Mouse (Mus musculus) gastrocnemius, postnatal 25 days (tissue): ENCODE measurements at regions not wholly inside any gene's neighbourhood (a gene's known extent, or its start where the extent isn't known, plus 50 kb on each side); places are given as distances from the start of the nearest gene placed in this dataset.
"Not testable (repeated sequence)": the region's sequence is repeated elsewhere in the genome, so short reads cannot be mapped to it uniquely, and the experiment has no call there.

ENCODE experiments used
- DNase-seq: peaks from one replicate; pipeline ENCODE4 v3.0.0; 2022

- DNase-seq: no peak
These were observed 155.6 kb upstream of the Ipo5 start for GRCm38 (mm10) chr14:120755389-120755788.

DNA sequence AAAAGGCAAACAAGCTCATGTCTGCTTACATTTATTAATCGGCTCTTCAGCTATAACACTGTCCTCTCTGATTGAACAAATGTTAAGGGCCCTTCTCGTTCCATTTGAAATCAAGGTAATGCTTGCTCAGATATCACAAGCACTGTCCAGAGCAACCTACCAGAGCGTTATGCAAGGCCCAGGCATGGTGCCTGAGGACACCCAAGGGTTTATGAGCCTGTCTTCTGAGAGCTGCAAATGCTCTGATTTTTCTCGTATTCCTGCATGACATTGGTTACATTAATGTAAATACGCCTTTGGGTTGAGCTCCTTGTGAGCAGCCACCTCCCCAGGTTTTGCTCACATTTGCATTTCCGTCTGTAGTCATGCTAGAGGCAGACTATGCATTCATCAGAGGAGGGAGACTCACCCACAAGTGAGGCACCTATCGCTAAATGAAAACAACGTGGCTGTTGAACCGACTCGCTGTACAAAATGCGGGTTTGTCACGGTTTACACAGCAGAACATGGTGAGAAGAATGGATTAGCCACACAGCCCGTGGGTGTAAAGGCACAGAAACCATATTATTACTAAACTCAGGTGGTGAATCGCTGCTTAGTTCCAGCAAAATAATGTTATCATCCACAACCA, 152.7 kb upstream of the Ipo5 start:
- no peak for DNase-seq

GRCm38 (mm10) chr14:120762168-120762567, 148.9 kb upstream of the Ipo5 start:
- DNase-seq: no peak

DNA sequence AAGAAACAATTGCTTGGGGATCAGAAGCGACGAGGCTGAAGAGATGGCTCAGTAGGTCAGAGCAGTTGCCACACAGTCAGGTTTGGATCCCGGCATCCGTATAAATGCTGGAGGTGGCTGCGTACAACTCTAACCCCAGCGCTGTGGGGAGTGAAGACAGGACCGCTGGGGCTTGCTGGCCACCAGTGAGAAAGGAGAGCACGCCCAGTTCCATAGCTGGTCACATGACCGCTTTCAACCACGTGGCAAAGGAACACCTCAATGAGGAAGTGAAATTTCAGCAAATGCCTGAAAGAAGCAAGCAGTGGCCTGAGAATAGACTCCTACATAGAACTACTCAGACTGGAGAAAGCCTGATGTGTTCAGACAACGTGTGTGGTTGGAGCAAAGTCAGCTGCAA, 148.3 kb upstream of the Ipo5 start:
- peak; percentile 7 for DNase-seq

DNA sequence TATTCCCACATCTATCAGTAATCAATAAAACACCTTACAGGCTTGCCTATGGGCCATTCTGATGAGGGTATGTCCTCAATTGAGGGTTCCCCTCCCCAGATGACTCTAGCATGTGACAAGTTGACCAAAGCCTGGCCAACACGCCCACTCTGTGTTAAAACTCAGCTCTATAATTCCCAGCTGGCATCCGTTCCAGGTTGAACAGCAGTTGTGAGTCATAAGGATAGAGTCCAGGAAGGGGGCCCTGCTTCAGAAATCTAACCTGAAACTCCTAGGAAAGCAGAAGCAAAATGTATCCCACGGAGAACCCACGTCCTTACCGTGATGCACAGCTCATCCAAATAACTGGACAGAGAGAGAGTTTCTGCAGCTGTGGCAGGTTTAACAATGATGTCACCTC, 147.2 kb upstream of the Ipo5 start:
- no peak for DNase-seq

DNA sequence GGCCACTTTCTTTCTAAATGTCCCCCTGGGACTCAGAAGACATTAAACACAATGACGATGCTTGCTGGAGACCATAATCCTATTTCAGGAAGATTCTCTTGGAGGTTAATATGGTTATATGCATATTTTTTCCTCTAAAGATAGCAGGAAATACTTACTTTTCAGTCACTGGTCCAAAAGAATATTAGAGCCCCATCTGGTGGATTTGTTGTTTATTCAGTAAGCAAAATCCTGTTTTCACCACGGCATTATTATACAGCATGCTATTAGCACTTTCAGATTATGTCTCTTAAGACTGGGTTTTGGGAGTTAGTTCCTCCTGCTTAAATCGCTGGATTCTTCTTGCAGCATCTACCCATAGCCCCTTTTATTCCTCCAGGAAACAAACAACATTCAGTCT, 146.6 kb upstream of the Ipo5 start:
- no peak for DNase-seq

- no peak for DNase-seq
These were observed 144.6 kb upstream of the Ipo5 start for GRCm38 (mm10) chr14:120766451-120766850.

DNA sequence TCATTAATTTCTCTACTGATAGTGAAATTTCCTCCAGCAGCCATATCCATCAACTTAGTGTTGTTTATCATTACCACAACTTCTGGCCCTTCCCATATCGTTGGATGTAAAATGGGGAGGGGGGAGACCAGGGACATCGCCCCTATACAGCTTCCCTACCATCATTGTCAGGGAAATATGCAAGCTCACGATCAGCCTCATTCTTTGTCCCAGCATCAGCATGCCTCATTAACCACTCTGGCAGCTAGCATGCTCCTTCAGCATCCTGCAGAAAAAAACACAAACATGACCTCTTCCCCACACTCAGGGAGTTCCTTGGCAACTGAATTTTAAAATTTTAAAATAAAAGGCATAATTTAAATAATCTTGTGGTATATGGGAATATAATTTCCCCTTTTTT, 140.4 kb upstream of the Ipo5 start:
- DNase-seq: no peak

DNA sequence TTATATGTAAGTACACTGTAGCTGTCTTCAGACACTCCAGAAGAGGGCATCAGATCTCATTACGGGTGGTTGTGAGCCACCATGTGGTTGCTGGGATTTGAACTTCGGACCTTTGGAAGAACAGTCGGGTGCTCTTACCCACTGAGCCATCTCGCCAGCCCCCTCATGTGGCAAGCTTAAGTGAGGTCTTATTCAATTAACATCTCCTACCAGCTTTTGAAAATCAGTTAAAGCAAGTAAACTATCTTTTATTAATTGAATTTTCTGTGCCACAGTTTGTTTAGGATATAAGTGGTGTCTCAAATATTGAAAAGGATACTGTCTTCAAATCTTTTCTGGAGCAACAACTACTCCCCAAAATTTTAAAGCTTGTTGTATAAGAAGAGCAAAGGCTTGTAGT, 138.0 kb upstream of the Ipo5 start:
- not testable (repeated sequence) for DNase-seq

DNA sequence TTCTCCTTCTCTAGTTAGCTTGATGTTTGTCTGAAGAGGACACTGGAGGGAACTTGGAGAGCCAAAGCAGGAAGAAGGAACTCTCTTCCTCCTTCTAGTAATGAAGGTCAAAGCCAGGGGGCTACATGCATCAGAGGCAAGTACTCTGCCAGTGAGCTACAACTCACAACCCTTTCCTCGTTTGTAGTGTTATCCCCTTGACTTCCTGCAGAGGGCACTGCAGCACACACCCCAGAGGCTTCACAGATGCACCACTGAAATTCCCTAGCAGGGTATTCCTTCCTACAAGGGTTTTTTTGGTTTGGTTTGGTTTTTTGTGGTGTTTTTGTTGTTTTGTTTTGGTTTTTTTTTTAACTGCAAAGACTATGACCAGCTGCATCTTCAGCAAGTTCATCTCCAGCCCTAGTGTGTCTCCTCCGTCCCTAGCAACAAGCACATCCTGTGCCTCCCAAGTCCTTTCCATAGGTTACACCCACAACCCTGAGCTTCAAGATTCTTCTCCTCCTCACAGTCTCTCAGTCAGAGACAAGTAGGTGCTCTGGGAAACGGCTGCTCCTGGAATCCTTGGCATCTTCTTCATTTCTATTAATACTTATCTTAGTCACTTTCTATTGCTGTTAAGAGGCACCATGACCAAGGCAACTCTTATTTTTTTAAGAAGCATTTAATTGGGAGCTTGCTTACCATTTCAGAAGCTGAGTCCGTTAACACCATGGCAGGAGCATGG, 119.0 kb upstream of the Ipo5 start:
- no peak for DNase-seq

DNA sequence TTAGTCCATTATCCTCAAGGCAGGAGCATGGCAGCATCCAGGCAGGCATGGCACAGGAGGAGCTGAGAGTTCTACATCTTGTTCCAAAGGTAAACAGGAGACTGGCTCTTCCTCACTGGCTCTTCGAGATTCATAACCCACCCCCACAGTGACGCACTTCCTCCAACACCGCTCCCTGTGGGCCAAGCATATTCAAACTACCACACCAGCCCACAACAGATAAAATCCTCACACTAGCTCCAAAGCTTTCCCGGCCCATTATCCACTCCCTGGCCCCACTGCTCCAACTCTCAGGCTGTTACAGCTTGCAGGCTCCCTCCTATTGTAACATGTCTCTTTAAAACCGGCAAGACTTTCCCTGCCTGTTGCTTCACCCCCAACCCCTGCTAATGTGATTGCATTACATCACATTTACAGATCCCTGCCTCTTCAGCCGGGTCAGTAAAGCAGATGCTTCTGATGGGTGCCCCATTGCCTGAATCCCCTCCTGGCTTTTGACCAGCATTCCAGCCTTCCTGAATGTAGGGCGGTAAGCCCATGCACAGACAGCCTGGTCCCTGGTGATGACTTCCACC, 113.0 kb upstream of the Ipo5 start:
- no peak for DNase-seq

DNA sequence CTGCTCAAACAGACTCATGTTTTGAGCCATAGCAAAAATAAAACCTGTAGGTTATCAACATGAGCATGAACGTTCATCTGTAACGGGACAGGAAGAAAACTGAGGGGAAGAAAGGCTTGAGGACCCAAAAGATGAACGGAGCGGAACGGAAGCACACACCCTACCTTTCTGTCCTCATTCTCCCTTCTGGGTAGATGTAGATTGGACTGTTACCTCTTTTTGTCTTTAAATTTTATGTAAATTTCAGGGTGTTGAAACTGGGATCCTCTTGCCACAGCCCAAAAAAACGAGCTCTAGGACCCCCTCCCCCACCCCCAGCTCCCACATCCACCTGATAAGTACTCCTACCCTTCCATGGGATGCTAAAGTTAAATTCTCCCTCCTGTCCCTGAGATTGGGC, 107.8 kb upstream of the Ipo5 start:
- no peak for DNase-seq

DNA sequence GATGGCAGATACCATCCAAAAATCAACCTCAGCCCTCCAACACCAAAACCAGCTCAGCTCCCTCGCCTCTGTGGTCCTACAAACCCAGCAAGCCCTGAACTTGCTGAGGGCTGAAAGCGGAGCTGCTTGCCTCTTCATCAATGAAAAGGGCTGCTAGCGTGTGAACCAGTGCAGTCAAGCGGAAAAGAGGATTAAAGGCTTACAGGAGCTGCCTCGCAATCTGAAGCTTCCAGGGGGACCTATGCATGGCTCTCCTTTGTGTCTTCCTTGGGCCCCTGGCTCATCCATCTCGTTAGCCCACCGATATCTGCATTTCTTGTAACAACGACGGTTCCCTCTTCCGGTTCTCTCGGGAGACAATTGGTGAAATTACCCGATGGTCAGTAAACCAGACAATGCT, 107.3 kb upstream of the Ipo5 start:
- DNase-seq: no peak

DNA sequence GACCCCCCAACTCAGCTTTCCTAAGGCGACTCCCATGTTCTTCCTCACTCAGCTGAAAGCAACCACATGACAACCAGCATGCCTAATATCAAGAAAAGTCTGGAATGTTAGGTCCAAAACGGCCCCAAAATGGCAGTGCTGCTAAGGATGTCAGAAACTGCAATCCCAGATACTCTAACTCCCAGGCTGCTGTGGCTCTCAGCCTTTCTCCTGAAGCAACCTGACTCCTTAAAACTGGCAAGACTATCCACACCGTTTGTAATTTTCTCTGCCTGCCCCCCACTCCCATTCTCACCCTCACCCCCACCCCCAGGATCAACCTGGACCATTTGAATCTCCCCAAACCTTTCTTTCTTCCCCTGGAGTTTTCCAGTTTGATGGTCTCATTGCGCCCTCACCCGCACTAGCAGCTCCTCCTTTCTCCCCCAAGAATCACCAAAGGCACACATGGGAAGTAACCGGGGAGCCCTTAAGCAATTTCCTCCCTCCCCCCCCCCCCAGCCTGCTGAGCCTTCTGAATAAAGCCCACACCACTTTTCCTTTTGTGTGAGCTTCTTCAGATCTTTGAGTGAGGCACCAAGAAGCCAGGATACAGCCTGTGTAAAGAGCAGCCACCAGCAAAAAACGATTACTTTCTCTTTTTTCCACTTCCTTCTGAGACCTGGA, 106.7 kb upstream of the Ipo5 start:
- no peak for DNase-seq

GRCm38 (mm10) chr14:120805137-120805536, 105.9 kb upstream of the Ipo5 start:
- DNase-seq: no peak

DNA sequence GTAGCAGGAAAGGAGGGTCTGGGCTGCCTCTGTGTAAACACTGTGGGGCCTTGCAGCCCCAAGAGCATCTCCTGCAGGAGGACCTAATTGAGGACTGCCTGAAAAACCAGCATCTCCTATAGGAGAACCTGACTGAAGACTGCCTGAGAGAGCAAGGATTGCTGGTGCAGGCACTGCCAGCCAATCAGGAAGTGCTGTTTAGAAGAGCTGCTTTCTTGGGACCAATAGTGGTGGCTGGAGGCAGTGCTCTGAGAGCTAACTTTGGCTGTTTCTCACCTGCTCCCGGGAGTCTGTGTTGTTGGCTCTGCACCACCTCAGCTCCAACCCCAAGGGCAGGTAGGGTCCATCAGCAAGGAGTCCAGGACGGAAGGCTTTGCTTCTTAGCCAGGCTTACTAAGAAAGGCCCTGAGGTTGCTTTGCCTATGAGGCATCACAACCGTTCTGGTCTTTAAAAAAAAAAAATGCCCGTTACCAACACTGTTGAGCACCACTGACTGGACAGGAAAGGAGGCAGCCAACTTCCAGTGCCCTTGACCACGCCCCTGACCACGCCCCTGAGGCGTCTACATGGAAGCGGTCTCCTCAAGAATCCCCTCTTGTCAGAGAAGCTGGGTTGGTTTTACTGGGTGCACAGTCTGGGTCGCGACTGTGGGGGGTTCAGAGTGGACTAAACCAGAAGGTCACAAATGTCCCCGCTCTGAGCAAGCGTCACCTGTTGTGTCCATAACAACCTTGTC, 105.0 kb upstream of the Ipo5 start:
- not testable (repeated sequence) for DNase-seq

DNA sequence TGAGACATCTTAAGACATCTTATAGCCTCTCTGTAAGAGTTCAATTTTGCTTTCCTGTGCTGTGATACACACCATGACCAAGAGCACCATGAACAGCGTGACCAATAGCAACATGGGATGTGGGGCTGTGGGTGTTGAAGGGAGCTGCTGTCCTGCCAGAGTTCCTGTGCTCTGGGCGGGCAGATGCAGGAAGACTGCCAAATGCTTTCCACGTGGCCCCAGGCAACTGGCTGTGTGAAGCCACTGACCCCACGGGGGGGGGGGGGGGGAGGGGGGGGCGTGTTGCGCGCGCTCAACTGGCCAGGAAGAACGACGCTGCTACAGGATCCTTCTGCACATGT, 104.5 kb upstream of the Ipo5 start:
- DNase-seq: no peak

DNA sequence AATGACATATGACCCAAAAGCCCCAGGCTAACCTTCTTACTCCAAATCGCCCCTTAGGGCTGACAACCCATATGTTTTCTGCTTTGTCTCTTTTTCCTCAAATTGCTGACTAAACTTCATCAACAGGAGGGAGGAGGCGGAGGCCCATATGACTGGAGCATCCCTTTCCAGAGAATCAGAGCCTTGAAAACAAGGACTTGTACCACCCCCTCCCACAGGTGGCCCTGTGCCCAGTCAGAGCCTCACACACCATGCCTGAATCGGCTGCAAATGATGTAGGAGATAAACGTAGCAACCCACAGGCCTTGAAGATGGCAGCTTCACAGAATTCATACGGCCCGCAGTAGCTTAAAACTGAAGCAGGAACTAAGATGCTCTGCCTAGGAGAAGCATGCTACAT, 101.7 kb upstream of the Ipo5 start:
- DNase-seq: no peak

DNA sequence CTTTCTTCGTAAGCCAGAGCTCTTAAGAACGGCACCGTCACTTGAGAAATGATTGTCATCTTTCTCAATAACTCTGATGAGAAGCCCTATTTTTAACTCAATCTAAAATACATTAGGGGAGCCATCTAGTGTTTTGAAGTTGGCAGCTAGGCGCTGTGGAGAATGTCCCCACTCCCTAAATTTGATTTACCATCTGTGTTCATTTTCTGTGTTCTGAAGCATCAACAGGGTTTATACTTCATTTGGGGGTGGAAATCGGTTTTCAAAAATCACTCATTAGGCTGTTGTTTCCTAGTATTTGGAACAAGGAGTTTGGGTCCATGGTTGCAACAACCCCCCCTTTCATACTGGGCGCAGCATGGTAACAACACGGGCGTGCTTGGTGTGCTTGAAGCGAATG, 97.1 kb upstream of the Ipo5 start:
- no peak for DNase-seq

GRCm38 (mm10) chr14:120815126-120815525, 95.9 kb upstream of the Ipo5 start:
- not testable (repeated sequence) for DNase-seq

DNA sequence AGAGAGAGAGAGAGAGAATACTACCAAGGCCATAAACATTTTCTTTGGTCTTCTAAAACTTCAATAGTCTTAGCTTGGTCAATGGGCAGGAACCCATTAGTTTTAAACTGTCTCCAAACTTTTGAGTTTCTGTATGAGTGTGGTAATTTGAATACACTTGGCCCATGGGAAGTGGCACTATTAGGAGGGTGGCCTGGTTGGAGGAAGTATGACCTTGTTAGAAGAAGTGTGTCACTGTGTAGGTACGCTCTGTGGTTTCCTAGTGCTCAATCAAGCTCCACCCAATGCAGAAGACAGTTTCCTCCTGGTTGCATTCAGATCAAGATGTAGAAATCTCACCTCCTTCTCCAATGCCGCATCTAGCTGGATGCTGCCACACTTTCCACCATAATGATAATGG, 94.5 kb upstream of the Ipo5 start:
- DNase-seq: no peak

- DNase-seq: no peak
These were observed 84.8 kb upstream of the Ipo5 start for GRCm38 (mm10) chr14:120826187-120826586.

- DNase-seq: not testable (repeated sequence)
These were observed 80.6 kb upstream of the Ipo5 start for GRCm38 (mm10) chr14:120830389-120830835.
